ENCODE assay signal across 9 mouse cellular contexts in genomic region chr2:75883543-75883942, GRCm38 (mm10). TPM values are rescaled to one million over a fixed set of nuclear protein-coding genes. Genes with fewer than 3 reads are reported as not detected.
DNase-seq lines count a peak whose midpoint lies in the region; ATAC-seq and TF ChIP-seq lines count a peak whose summit lies in the region.
"Had no signal": no experiment of that assay in that cellular context is flagged by ENCODE, and none has a peak within 500 bp of the region (broad histone marks: within the 10 kb centered on the region; RNA-seq: fewer than 3 reads in every experiment).

No protein-coding gene starts in this region.

- H3K27ac ChIP-seq in cortical plate, adult 2 months (ENCODE audit: insufficient read depth, low read length), result no peak overlapping the region
- no peak overlapping the region for H3K27ac ChIP-seq in hindbrain, postnatal 0 days
- no peak overlapping the region for H3K27ac ChIP-seq in liver, embryonic 13.5 days
- H3K27ac ChIP-seq: hindbrain, embryonic 15.5 days had no signal

- no peaks in the 10 kb centered on the region for H3K9me3 ChIP-seq in hindbrain, postnatal 0 days (ENCODE audit: low read length)
- H3K9me3 ChIP-seq in liver, embryonic 13.5 days (replicated peaks), result no peaks in the 10 kb centered on the region
- H3K9me3 ChIP-seq: hindbrain, embryonic 15.5 days had no signal

- no peak overlapping the region for H3K4me3 ChIP-seq in cortical plate, adult 2 months (ENCODE audit: insufficient read depth, low read length)
- H3K4me3 ChIP-seq in hindbrain, postnatal 0 days (ENCODE audit: low read length), result no peak overlapping the region
- no peak overlapping the region for H3K4me3 ChIP-seq in liver, embryonic 13.5 days (replicated peaks)
- H3K4me3 ChIP-seq: hindbrain, embryonic 15.5 days had no signal

- no peak overlapping the region for H3K9ac ChIP-seq in hindbrain, postnatal 0 days (replicated peaks; ENCODE audit: low read length)
- H3K9ac ChIP-seq in liver, embryonic 13.5 days, result no peak overlapping the region
- H3K9ac ChIP-seq: hindbrain, embryonic 15.5 days had no signal

- TF ChIP-seq POLR2A in cortical plate, adult 2 months (IDR thresholded peaks at IDR 0.05; ENCODE audit: extremely low read depth, insufficient read depth, low read length), result no peak

- DNase-seq in urinary bladder, postnatal 14 days (ENCODE audit: low spot score), result peak; percentile 62
- DNase-seq in urinary bladder, postnatal 10 days (ENCODE audit: low spot score), result no peak
- peak; percentile 75 for DNase-seq in adrenal gland, adult 2 months
- peak; percentile 70 for DNase-seq in hindbrain, postnatal 0 days (ENCODE audit: low spot score)
- peak; percentile 33 for DNase-seq in liver, embryonic 13.5 days
- peak; percentile 51 for DNase-seq in right cerebral cortex, adult 18-20 months
- DNase-seq in yolk sac, embryonic 10.5 days (ENCODE audit: low spot score), result peak; percentile 26

- no peak for ATAC-seq in hindbrain, postnatal 0 days
- ATAC-seq in liver, embryonic 13.5 days (ENCODE audit: low read depth), result no peak

- H3K4me1 ChIP-seq in cortical plate, adult 2 months (ENCODE audit: control insufficient read depth, insufficient read depth, low read length), result no peaks in the 10 kb centered on the region
- H3K4me1 ChIP-seq in hindbrain, postnatal 0 days (ENCODE audit: insufficient read depth, low read length), result no peaks in the 10 kb centered on the region
- H3K4me1 ChIP-seq in liver, embryonic 13.5 days (replicated peaks), result no peaks in the 10 kb centered on the region
- H3K4me1 ChIP-seq: hindbrain, embryonic 15.5 days had no signal

- H3K4me2 ChIP-seq in hindbrain, postnatal 0 days (ENCODE audit: low read depth, low read length), result no peak overlapping the region
- no peak overlapping the region for H3K4me2 ChIP-seq in liver, embryonic 13.5 days
- H3K4me2 ChIP-seq: hindbrain, embryonic 15.5 days had no signal

- 57% methylated on average over 1 of the region's 1 CpGs for WGBS in hindbrain, postnatal 0 days
- 28% methylated on average over 1 of the region's 1 CpGs for WGBS in liver, embryonic 13.5 days (ENCODE audit: insufficient replicate concordance)

- no peaks in the 10 kb centered on the region for H3K27me3 ChIP-seq in hindbrain, postnatal 0 days (ENCODE audit: insufficient read depth, low read length)
- no peaks in the 10 kb centered on the region for H3K27me3 ChIP-seq in liver, embryonic 13.5 days
- H3K27me3 ChIP-seq: hindbrain, embryonic 15.5 days had no signal

- peaks cover 5% of the 10 kb centered on the region; the same call in 1 of the 2 replicates for H3K36me3 ChIP-seq in hindbrain, postnatal 0 days (ENCODE audit: insufficient read depth, low read length)
- H3K36me3 ChIP-seq in liver, embryonic 13.5 days, result peaks cover 17% of the 10 kb centered on the region

- TF ChIP-seq CTCF in cortical plate, adult 2 months (IDR thresholded peaks at IDR 0.05; ENCODE audit: extremely low read depth, insufficient read depth, low read length), result peak; percentile 88
- TF ChIP-seq CTCF in hindbrain, postnatal 0 days (IDR thresholded peaks at IDR 0.05; ENCODE audit: low read depth), result peak; percentile 84

RNA-seq across cellular contexts. Expression of gene Agps, which starts 51.6 kb away (rescaled TPM):
- total RNA-seq in adrenal gland, adult 2 months (2021), result 10 to 100 TPM; 28.7 to 36.9 TPM
- 1.7 and 1.9 TPM in 2 replicates for polyA plus RNA-seq in adrenal gland, adult 2 months (2012; rRNA removed)
- polyA plus RNA-seq in cortical plate, adult 2 months (2012; rRNA removed), result 13.8 and 14.0 TPM in 2 replicates
- total RNA-seq in hindbrain, postnatal 0 days (2014; rRNA removed), result 32.7 and 40.0 TPM in 2 replicates
- 17.1 and 17.8 TPM in 2 replicates for polyA plus RNA-seq in hindbrain, postnatal 0 days (2015; fragmentation: Nextera tagmentation; extraction: Ambion mirVana)
- polyA plus RNA-seq in liver, embryonic 13.5 days (2015; fragmentation: Nextera tagmentation; extraction: Ambion mirVana), result 14.3 and 18.2 TPM in 2 replicates

RNA-seq across cellular contexts. Expression of gene Ttc30b, which starts 54.8 kb away (rescaled TPM):
- 10 to 100 TPM; 12.5 to 25.3 TPM for total RNA-seq in adrenal gland, adult 2 months (2021)
- polyA plus RNA-seq in adrenal gland, adult 2 months (2012; rRNA removed), result 27.4 and 28.6 TPM in 2 replicates
- polyA plus RNA-seq in cortical plate, adult 2 months (2012; rRNA removed), result 9.6 and 10.6 TPM in 2 replicates
- total RNA-seq in hindbrain, postnatal 0 days (2014; rRNA removed), result 30.9 and 33.9 TPM in 2 replicates
- polyA plus RNA-seq in hindbrain, postnatal 0 days (2015; fragmentation: Nextera tagmentation; extraction: Ambion mirVana), result 16.3 and 19.2 TPM in 2 replicates
- 1.2 and 1.7 TPM in 2 replicates for polyA plus RNA-seq in liver, embryonic 13.5 days (2015; fragmentation: Nextera tagmentation; extraction: Ambion mirVana)
